Mouse (Mus musculus): ENCODE data around the gene Sema4f.

Gene Sema4f

GRCm38 (mm10) chr6:82939167-82939912 lies at the start of gene Sema4f:
Sema4f (minus strand) TSS chr6:82939769.
- DNase-seq, result peak; percentile 17

GRCm38 (mm10) chr6:82987411-82987971 lies 47.9 kb upstream of the Sema4f start:
- DNase-seq, result no peak

GRCm38 (mm10) chr6:82971031-82971430 lies 31.5 kb upstream of the Sema4f start:
- peak; percentile 44 for DNase-seq

GRCm38 (mm10) chr6:82969249-82970084 lies 29.9 kb upstream of the Sema4f start:
- DNase-seq, result no peak

- no peak for DNase-seq
Measured at GRCm38 (mm10) chr6:82961664-82962063, 22.1 kb upstream of the Sema4f start.

GRCm38 (mm10) chr6:82956553-82957251 lies 17.1 kb upstream of the Sema4f start:
- no peak for DNase-seq

GRCm38 (mm10) chr6:82946651-82947050 lies 7.1 kb upstream of the Sema4f start, which contains the start of gene M1ap:
M1ap (plus strand) TSS chr6:82946902.
- DNase-seq, result no peak

GRCm38 (mm10) chr6:82945750-82946149 lies 6.2 kb upstream of the Sema4f start:
- no peak for DNase-seq

- no peak for DNase-seq
Measured at GRCm38 (mm10) chr6:82940765-82941164, 1.2 kb upstream of the Sema4f start.

- DNase-seq, result no peak
Measured at GRCm38 (mm10) chr6:82934616-82935230, 4.8 kb downstream of the Sema4f start.

- DNase-seq, result peak; percentile 6
Measured at GRCm38 (mm10) chr6:82927617-82928016, 12.0 kb downstream of the Sema4f start.

GRCm38 (mm10) chr6:82926528-82926927 lies 13.0 kb downstream of the Sema4f start:
- no peak for DNase-seq

- no peak for DNase-seq
Measured at GRCm38 (mm10) chr6:82926106-82926505, 13.5 kb downstream of the Sema4f start.

- no peak for DNase-seq
Measured at GRCm38 (mm10) chr6:82925005-82925404, 14.6 kb downstream of the Sema4f start.

- no peak for DNase-seq
Measured at GRCm38 (mm10) chr6:82921426-82922224, 17.9 kb downstream of the Sema4f start.

- no peak for DNase-seq
Measured at GRCm38 (mm10) chr6:82919520-82919919, 20.0 kb downstream of the Sema4f start.

- no peak for DNase-seq
Measured at GRCm38 (mm10) chr6:82918371-82918770, 21.2 kb downstream of the Sema4f start.

GRCm38 (mm10) chr6:82917778-82918129 lies 21.8 kb downstream of the Sema4f start:
- DNase-seq, result peak; percentile 31

- no peak for DNase-seq
Measured at GRCm38 (mm10) chr6:82917076-82917777, 22.3 kb downstream of the Sema4f start.

- no peak for DNase-seq
Measured at GRCm38 (mm10) chr6:82916459-82916858, 23.1 kb downstream of the Sema4f start.

GRCm38 (mm10) chr6:82915889-82916288 lies 23.7 kb downstream of the Sema4f start:
- peak; percentile 60 for DNase-seq
